Mouse (Mus musculus) lung, adult 2 months (tissue): Measurements from ENCODE around the gene Man1c1. TPM values are rescaled to one million over a fixed set of nuclear protein-coding genes. Genes with fewer than 3 reads are reported as not detected.

Experiments used
- DNase-seq: peaks from one replicate; pipeline ENCODE4 v3.0.0; 2022
- H3K4me1 ChIP-seq: fragments of 200-500 bp; 2 replicates; pipeline ENCODE4 v1.6.1; 2011; ENCODE audit warnings: low read length; ENCODE audit not compliant: control insufficient read depth, insufficient read depth
- H3K4me3 ChIP-seq: fragments of 200-500 bp; replicated peaks from 2 replicates; pipeline ENCODE3; 2011; ENCODE audit warnings: low read depth, mild to moderate bottlenecking, control low read depth, low read length; ENCODE audit errors: extremely low read depth
- CTCF ChIP-seq: fragments of 200-500 bp; IDR thresholded peaks from 2 replicates; pipeline ENCODE4 v1.5.1; 2011; ENCODE audit warnings: mild to moderate bottlenecking, low read length, control low read depth; ENCODE audit not compliant: insufficient read depth
- POLR2A ChIP-seq: fragments of 200-500 bp; IDR thresholded peaks from 2 replicates; pipeline ENCODE4 v1.6.1; 2011; ENCODE audit warnings: low read depth, mild to moderate bottlenecking, control low read depth, low read length, borderline replicate concordance; ENCODE audit errors: extremely low read depth
- WGBS: fragments of 180-500 bp; shearing (Covaris S2); methylation state at CpG from one replicate; pipeline ENCODE4 v1.1.7; 2018; 5-methylcytosine and 5-hydroxymethylcytosine counted together
- polyA plus RNA-seq: library from polyadenylated mRNA; depleted of rRNA; stranded (reverse); fragments of >200 nt; gene quantifications from 2 replicates; pipeline ENCODE4 v1.2.3, GENCODE M21; 2012

Gene Man1c1
- polyA plus RNA-seq, 1 experiment = 15.7 TPM

- H3K4me1 ChIP-seq = peaks cover 4% of the 10 kb centered on the region; the same call in 1 of the 2 replicates
- no peak for DNase-seq
- no peak overlapping the region for H3K4me3 ChIP-seq
- TF ChIP-seq CTCF (no peak), POLR2A (no peak)
- 44% methylated on average over 5 of the region's 5 CpGs for WGBS
Measured at GRCm38 (mm10) chr4:134588951-134589350, 115.1 kb downstream of the Man1c1 start.

GRCm38 (mm10) chr4:134588287-134588686, 115.8 kb downstream of the Man1c1 start:
- WGBS = 84% methylated on average over 9 of the region's 9 CpGs
- TF ChIP-seq CTCF (no peak), POLR2A (no peak)

GRCm38 (mm10) chr4:134587636-134588197, 116.4 kb downstream of the Man1c1 start:
- TF ChIP-seq CTCF (no peak), POLR2A (no peak)
- WGBS = 70% methylated on average over 11 of the region's 11 CpGs
- Histone ChIP-seq H3K4me3 (no peak overlapping the region), H3K4me1 (peaks cover 4% of the 10 kb centered on the region; the same call in 1 of the 2 replicates)
- no peak for DNase-seq

More at GRCm38 (mm10) chr4:134588287-134588686, 115.8 kb downstream of the Man1c1 start:
- DNase-seq = no peak
- Histone ChIP-seq H3K4me3 (no peak overlapping the region), H3K4me1 (peaks cover 4% of the 10 kb centered on the region; the same call in 1 of the 2 replicates)

- TF ChIP-seq CTCF (no peak), POLR2A (no peak)
- no peak for DNase-seq
- 83% methylated on average over 1 of the region's 1 CpGs for WGBS
- H3K4me1 ChIP-seq = peaks cover under 1% of the 10 kb centered on the region; the same call in 1 of the 2 replicates
- no peak overlapping the region for H3K4me3 ChIP-seq
Measured at GRCm38 (mm10) chr4:134586631-134587030, 117.5 kb downstream of the Man1c1 start.

- DNase-seq = no peak
- no peak overlapping the region for H3K4me3 ChIP-seq
- no peak for TF ChIP-seq CTCF
- TF ChIP-seq POLR2A = no peak
- 79% methylated on average over 7 of the region's 7 CpGs for WGBS
- H3K4me1 ChIP-seq = no peaks in the 10 kb centered on the region
Measured at GRCm38 (mm10) chr4:134586126-134586525, 118.0 kb downstream of the Man1c1 start.

- TF ChIP-seq POLR2A = no peak
- TF ChIP-seq CTCF = peak; percentile 65
- no peaks in the 10 kb centered on the region for H3K4me1 ChIP-seq
- H3K4me3 ChIP-seq = no peak overlapping the region
- 55% methylated on average over 3 of the region's 3 CpGs for WGBS
- peak; percentile 59 for DNase-seq
Measured at GRCm38 (mm10) chr4:134583513-134583912, 120.6 kb downstream of the Man1c1 start.

- DNase-seq = no peak
- Histone ChIP-seq H3K4me3 (no peak overlapping the region), H3K4me1 (no peaks in the 10 kb centered on the region)
- TF ChIP-seq POLR2A = no peak
- TF ChIP-seq CTCF = no peak
- 78% methylated on average over 8 of the region's 8 CpGs for WGBS
Measured at GRCm38 (mm10) chr4:134581365-134581764, 122.7 kb downstream of the Man1c1 start.

- Histone ChIP-seq H3K4me3 (no peak overlapping the region), H3K4me1 (no peaks in the 10 kb centered on the region)
- no peak for TF ChIP-seq CTCF
- TF ChIP-seq POLR2A = no peak
- DNase-seq = no peak
- WGBS = 85% methylated on average over 15 of the region's 15 CpGs
Measured at GRCm38 (mm10) chr4:134580351-134581148, 123.5 kb downstream of the Man1c1 start.

GRCm38 (mm10) chr4:134579620-134580019, 124.5 kb downstream of the Man1c1 start:
- H3K4me3 ChIP-seq = no peak overlapping the region
- H3K4me1 ChIP-seq = no peaks in the 10 kb centered on the region
- 43% methylated on average over 5 of the region's 5 CpGs for WGBS
- TF ChIP-seq CTCF (no peak), POLR2A (no peak)
- DNase-seq = no peak
